Mouse (Mus musculus) MEL (cell line): ENCODE data around the gene Eri3. TPM values are rescaled to one million over a fixed set of nuclear protein-coding genes. Genes with fewer than 3 reads are reported as not detected.

Experiments
- DNase-seq: peaks from one replicate; pipeline ENCODE4 v3.0.0; 2011; ENCODE audit warnings: low read depth, low spot score
- H3K27ac ChIP-seq: 2 replicates; pipeline ENCODE4 v1.5.1; 2012; ENCODE audit warnings: low read depth, mild to moderate bottlenecking, control low read depth, low read length, moderate library complexity; ENCODE audit not compliant: control insufficient read depth
- H3K27me3 ChIP-seq, 2 experiments: fragments of 150-350 bp in 1 of 2; sonication (generic) in 1 of 2; 2 replicates each; pipeline ENCODE4 v1.6.1; 2012; ENCODE audit warnings: low read length in 2 of 2, mild to moderate bottlenecking in 2 of 2, improper control_type of control experiment in 1 of 2, moderate library complexity in 1 of 2; ENCODE audit not compliant: insufficient read depth in 2 of 2, control insufficient read depth in 1 of 2
- H3K36me3 ChIP-seq, 2 experiments: 2 replicates each; pipeline ENCODE4 v1.6.1; 2012 to 2014; ENCODE audit warnings: low read length in 2 of 2, improper control_type of control experiment in 1 of 2, inconsistent platforms in 1 of 2, mild to moderate bottlenecking in 1 of 2; ENCODE audit not compliant: insufficient read depth in 2 of 2, control insufficient read depth in 1 of 2
- H3K4me1 ChIP-seq, 2 experiments: fragments of 150-350 bp in 1 of 2; sonication (generic) in 1 of 2; 2 replicates each; pipeline ENCODE4 v1.6.1; 2012; ENCODE audit warnings: low read length in 2 of 2, improper control_type of control experiment in 1 of 2, mild to moderate bottlenecking in 1 of 2; ENCODE audit not compliant: insufficient read depth in 2 of 2, control insufficient read depth in 1 of 2
- H3K4me3 ChIP-seq, 2 experiments: fragments of 150-350 bp in 1 of 2; sonication (generic) in 1 of 2; 2 replicates each; pipeline ENCODE4 v1.5.1; 2012; ENCODE audit warnings: low read depth in 2 of 2, low read length in 2 of 2, mild to moderate bottlenecking in 2 of 2, moderate library complexity in 2 of 2, control low read depth in 1 of 2, improper control_type of control experiment in 1 of 2; ENCODE audit not compliant: control insufficient read depth in 1 of 2, insufficient read depth in 1 of 2
- H3K79me2 ChIP-seq: 2 replicates; pipeline ENCODE4 v1.6.1; 2012; ENCODE audit warnings: mild to moderate bottlenecking, low read length, moderate library complexity; ENCODE audit not compliant: control insufficient read depth, poor library complexity, insufficient read depth
- H3K9ac ChIP-seq: 2 replicates; pipeline ENCODE4 v1.6.1; 2012; ENCODE audit warnings: low read depth, mild to moderate bottlenecking, control low read depth, low read length, moderate library complexity; ENCODE audit not compliant: control insufficient read depth, poor library complexity, severe bottlenecking
- H3K9me3 ChIP-seq: fragments of 150-350 bp; sonication (generic); replicated peaks from 2 replicates; pipeline ENCODE4 v1.6.1; 2012; ENCODE audit warnings: mild to moderate bottlenecking, low read length, improper control_type of control experiment, moderate library complexity; ENCODE audit not compliant: insufficient read depth
- CHD1 ChIP-seq: IDR thresholded peaks from 2 replicates; pipeline ENCODE4 v1.6.1; 2012; ENCODE audit warnings: low read depth, mild to moderate bottlenecking, inconsistent platforms, low read length, improper control_type of control experiment
- CHD2 ChIP-seq: IDR thresholded peaks from 2 replicates; pipeline ENCODE4 v1.6.1; 2011; ENCODE audit warnings: low read length, improper control_type of control experiment
- CTCF ChIP-seq, 3 experiments: IDR thresholded peaks in 2 of 3; conservative IDR thresholded peaks in 1 of 3; 2 replicates each; pipeline ENCODE4 v1.5.1; 2011 to 2012; ENCODE audit warnings: low read length in 3 of 3, low read depth in 2 of 3, mild to moderate bottlenecking in 2 of 3, improper control_type of control experiment in 1 of 3, inconsistent platforms in 1 of 3, mixed read lengths in 1 of 3, moderate library complexity in 1 of 3; ENCODE audit not compliant: control insufficient read depth in 1 of 3, insufficient read depth in 1 of 3, poor library complexity in 1 of 3, severe bottlenecking in 1 of 3
- E2F4 ChIP-seq: IDR thresholded peaks from 2 replicates; pipeline ENCODE4 v1.6.1; 2011; ENCODE audit warnings: low read depth, low read length, improper control_type of control experiment, borderline replicate concordance
- ELF1 ChIP-seq: IDR thresholded peaks from 2 replicates; pipeline ENCODE4 v1.6.1; 2014; ENCODE audit warnings: low read depth, mild to moderate bottlenecking, inconsistent platforms, low read length, improper control_type of control experiment, moderate library complexity
- ETS1 ChIP-seq: IDR thresholded peaks from 2 replicates; pipeline ENCODE4 v1.6.1; 2012; ENCODE audit warnings: low read depth, mild to moderate bottlenecking, inconsistent platforms, low read length, improper control_type of control experiment, moderate library complexity
- GABPA ChIP-seq: IDR thresholded peaks from 2 replicates; pipeline ENCODE4 v1.6.1; 2012; ENCODE audit warnings: low read depth, mild to moderate bottlenecking, inconsistent platforms, low read length, improper control_type of control experiment, moderate library complexity
- GATA1 ChIP-seq: IDR thresholded peaks from 2 replicates; pipeline ENCODE4 v1.6.1; 2011; ENCODE audit warnings: low read depth, low read length, improper control_type of control experiment
- HCFC1 ChIP-seq: IDR thresholded peaks from 2 replicates; pipeline ENCODE4 v1.6.1; 2012; ENCODE audit warnings: low read depth, mild to moderate bottlenecking, inconsistent platforms, low read length, improper control_type of control experiment, moderate library complexity
- JUND ChIP-seq: IDR thresholded peaks from 2 replicates; pipeline ENCODE4 v1.6.1; 2011; ENCODE audit warnings: low read depth, mild to moderate bottlenecking, improper control_type of control experiment, low read length
- KAT2A ChIP-seq: conservative IDR thresholded peaks from 2 replicates; pipeline ENCODE4 v1.6.1; 2012; ENCODE audit warnings: low read depth, low read length, improper control_type of control experiment, inconsistent platforms
- MAFK ChIP-seq: IDR thresholded peaks from 2 replicates; pipeline ENCODE4 v1.6.1; 2011; ENCODE audit warnings: low read depth, mild to moderate bottlenecking, low read length, improper control_type of control experiment, borderline replicate concordance
- MAX ChIP-seq: IDR thresholded peaks from 2 replicates; pipeline ENCODE4 v1.6.1; 2011; ENCODE audit warnings: low read length, improper control_type of control experiment
- MXI1 ChIP-seq: IDR thresholded peaks from 2 replicates; pipeline ENCODE4 v1.6.1; 2011; ENCODE audit warnings: mild to moderate bottlenecking, low read depth, low read length, improper control_type of control experiment
- MYC ChIP-seq: IDR thresholded peaks from 2 replicates; pipeline ENCODE4 v1.6.1; 2011; ENCODE audit warnings: low read depth, mild to moderate bottlenecking, low read length, improper control_type of control experiment, moderate library complexity
- POLR2A ChIP-seq, 2 experiments: IDR thresholded peaks; 2 replicates each; pipeline ENCODE4 v1.6.1; 2011 to 2012; ENCODE audit warnings: low read length in 2 of 2, mild to moderate bottlenecking in 2 of 2, control low read depth in 1 of 2, improper control_type of control experiment in 1 of 2, low read depth in 1 of 2, moderate library complexity in 1 of 2; ENCODE audit not compliant: control insufficient read depth in 1 of 2, insufficient read depth in 1 of 2, poor library complexity in 1 of 2
- POLR2AphosphoS2 ChIP-seq: IDR thresholded peaks from 2 replicates; pipeline ENCODE4 v1.6.1; 2011; ENCODE audit warnings: low read length, improper control_type of control experiment
- POLR2AphosphoS5 ChIP-seq: IDR thresholded peaks from 2 replicates; pipeline ENCODE4 v1.6.1; 2012; ENCODE audit warnings: low read depth, borderline replicate concordance, mild to moderate bottlenecking, inconsistent platforms, low read length, moderate library complexity, mixed read lengths
- RCOR1 ChIP-seq: IDR thresholded peaks from 2 replicates; pipeline ENCODE4 v1.6.1; 2012; ENCODE audit warnings: low read depth, mild to moderate bottlenecking, inconsistent platforms, low read length, improper control_type of control experiment
- SMC3 ChIP-seq: IDR thresholded peaks from 2 replicates; pipeline ENCODE4 v1.6.1; 2011; ENCODE audit warnings: low read depth, low read length, improper control_type of control experiment
- TAL1 ChIP-seq: IDR thresholded peaks from 2 replicates; pipeline ENCODE4 v1.6.1; 2012; ENCODE audit warnings: mild to moderate bottlenecking, inconsistent platforms, low read length, moderate library complexity, mixed read lengths
- TBP ChIP-seq: IDR thresholded peaks from 2 replicates; pipeline ENCODE4 v1.8.0; 2011; ENCODE audit warnings: low read depth, low read length, improper control_type of control experiment
- USF1 ChIP-seq: IDR thresholded peaks from 2 replicates; pipeline ENCODE4 v1.6.1; 2014; ENCODE audit warnings: low read depth, mild to moderate bottlenecking, inconsistent platforms, low read length, improper control_type of control experiment, moderate library complexity
- USF2 ChIP-seq, 2 experiments: IDR thresholded peaks; 2 replicates each; pipeline ENCODE4 v1.6.1; 2011 to 2012; ENCODE audit warnings: improper control_type of control experiment in 2 of 2, low read length in 2 of 2, borderline replicate concordance in 1 of 2, inconsistent platforms in 1 of 2, low read depth in 1 of 2, mild to moderate bottlenecking in 1 of 2; ENCODE audit not compliant: insufficient read depth in 1 of 2
- ZC3H11A ChIP-seq: IDR thresholded peaks from 2 replicates; pipeline ENCODE4 v1.6.1; 2012; ENCODE audit warnings: low read depth, mild to moderate bottlenecking, inconsistent platforms, low read length, improper control_type of control experiment
- ZKSCAN1 ChIP-seq: IDR thresholded peaks from 2 replicates; pipeline ENCODE4 v1.6.1; 2012; ENCODE audit warnings: low read depth, mild to moderate bottlenecking, inconsistent platforms, low read length, improper control_type of control experiment, moderate library complexity
- polyA plus RNA-seq, 2 experiments: library from polyadenylated mRNA; stranded (reverse) in 1 of 2; unstranded in 1 of 2; fragments of >175 nt in 1 of 2; fragments of >200 nt in 1 of 2; gene quantifications; 2 replicates each; pipeline versions ENCODE4 v1.2.1 to v1.2.4; 2012; ENCODE audit warnings: low replicate concordance in 2 of 2, low read depth in 1 of 2; ENCODE audit not compliant: insufficient read length in 2 of 2, insufficient read depth in 1 of 2, missing spikeins in 1 of 2
- total RNA-seq: library from RNA; depleted of rRNA; stranded (reverse); fragments of 300-350 nt; gene quantifications from 2 replicates; pipeline ENCODE4 v1.2.3, GENCODE M21; 2012

The Eri3 gene
- total and polyA plus RNA-seq, 3 experiments, result 36.7 to 63.9 TPM; not detected in 1

DNA sequence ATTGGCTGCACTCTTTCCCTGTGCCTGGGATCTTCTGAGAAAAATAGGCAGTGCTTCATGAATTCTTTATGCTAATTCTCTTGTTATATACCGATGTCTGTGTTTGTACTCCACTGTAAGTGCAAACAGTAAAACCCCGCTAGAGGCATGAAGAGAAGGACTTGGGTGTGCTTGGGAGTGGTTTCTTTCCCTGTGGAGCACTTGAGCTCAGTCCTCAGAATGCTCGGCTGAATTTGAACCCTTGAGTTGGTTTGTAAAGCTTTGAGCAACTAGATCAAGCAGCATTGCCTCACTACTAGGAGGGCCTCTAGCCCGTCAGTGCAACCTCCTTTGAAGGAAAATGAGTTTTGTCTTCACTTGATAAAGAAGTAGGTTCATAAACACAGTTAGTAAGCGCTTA is 42.0 kb downstream of the Eri3 start (continued):
- TF ChIP-seq MXI1, result no peak
- no peak for TF ChIP-seq TAL1
- TF ChIP-seq, all 39 proteins: peak for 0

DNA sequence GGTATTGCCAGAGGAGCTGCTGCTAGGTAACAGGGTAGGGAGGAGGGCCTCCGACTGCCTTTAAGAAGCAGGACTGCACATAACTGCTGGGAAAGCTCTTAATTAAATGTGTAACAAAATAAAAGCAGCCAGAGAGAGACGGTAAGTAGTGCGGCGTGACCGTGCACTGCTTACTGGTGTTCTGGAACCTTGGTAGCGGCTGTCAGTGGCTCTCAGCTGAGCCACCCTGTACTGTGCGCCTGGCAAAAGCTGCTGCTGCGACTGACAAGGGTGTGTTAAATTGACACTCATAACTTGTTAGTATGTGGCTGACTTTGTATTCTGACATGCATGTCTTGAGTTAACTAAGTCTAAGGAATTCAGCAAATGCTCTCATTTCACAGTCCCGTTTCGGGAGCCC is 45.1 kb downstream of the Eri3 start:
- H3K27ac ChIP-seq, result no peak overlapping the region
- DNase-seq, result no peak
- no peaks in the 10 kb centered on the region for H3K79me2 ChIP-seq
- no peaks in the 10 kb centered on the region for H3K9me3 ChIP-seq
- H3K9ac ChIP-seq, result no peak overlapping the region
- H3K4me3 ChIP-seq, result no peak overlapping the region
- H3K36me3 ChIP-seq, result peaks cover 0 to 1% of the 10 kb centered on the region in 2 experiments; a peak in 2 of 4 replicates
- no peaks in the 10 kb centered on the region for H3K27me3 ChIP-seq
- H3K4me1 ChIP-seq, result no peaks in the 10 kb centered on the region
- TF ChIP-seq ZC3H11A (no peak), MYC (no peak), CHD1 (no peak), POLR2AphosphoS5 (no peak), POLR2AphosphoS2 (no peak), ELF1 (no peak), KAT2A (no peak), MAFK (no peak)

DNA sequence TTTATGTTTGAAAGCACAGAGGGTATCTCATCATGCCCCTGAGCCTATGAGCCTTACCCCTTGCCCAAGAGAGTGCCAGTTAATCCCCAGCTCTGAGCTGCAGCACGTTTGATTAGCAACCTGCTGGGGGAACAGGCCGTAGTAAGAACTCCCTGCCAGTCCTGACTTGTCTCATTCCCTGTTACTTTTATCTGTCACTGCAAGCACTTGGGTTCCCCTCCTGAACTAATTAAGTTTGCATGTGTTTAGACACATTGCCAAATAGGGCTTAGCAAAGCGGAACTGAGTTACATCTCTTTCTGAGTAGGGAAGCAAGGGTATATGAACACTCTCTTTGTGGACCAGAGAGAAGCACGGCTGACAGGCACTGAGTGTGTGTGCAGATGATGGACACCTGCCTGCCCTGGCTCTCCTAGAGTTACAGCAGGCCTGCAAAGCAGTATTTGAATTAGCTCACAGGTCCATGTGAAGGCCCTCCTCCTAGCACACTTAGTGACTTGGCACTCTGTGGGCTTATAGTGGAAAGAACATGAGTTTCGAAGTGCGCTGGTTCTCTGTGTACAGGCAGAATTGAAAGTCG is 49.9 kb downstream of the Eri3 start:
- Histone ChIP-seq H3K36me3 (no peaks in the 10 kb centered on the region; a peak in 1 of 4 replicates), H3K27me3 (no peaks in the 10 kb centered on the region), H3K4me1 (no peaks in the 10 kb centered on the region), H3K4me3 (no peak overlapping the region), H3K79me2 (no peaks in the 10 kb centered on the region), H3K27ac (no peak overlapping the region), H3K9me3 (no peaks in the 10 kb centered on the region), H3K9ac (no peak overlapping the region)
- TF ChIP-seq E2F4, result no peak
- TF ChIP-seq TAL1, result no peak
- no peak for TF ChIP-seq TBP
- no peak for TF ChIP-seq USF1
- TF ChIP-seq JUND, result no peak
- TF ChIP-seq HCFC1, result no peak
- TF ChIP-seq ZKSCAN1, result no peak
- TF ChIP-seq GABPA, result no peak
- TF ChIP-seq MAX, result no peak
- no peak for TF ChIP-seq MXI1
- no peak for TF ChIP-seq RCOR1
- no peak for TF ChIP-seq CTCF (IDR thresholded peaks at IDR 0.05 in 2 of 3, conservative IDR thresholded peaks at IDR 0.05 in 1 of 3; ENCODE audit: control insufficient read depth in 1 of 3, insufficient read depth in 1 of 3, low read depth in 2 of 3, low read length in 3 of 3, poor library complexity in 1 of 3, severe bottlenecking in 1 of 3)
- TF ChIP-seq POLR2A (IDR thresholded peaks at IDR 0.05; ENCODE audit: control insufficient read depth in 1 of 2, insufficient read depth in 1 of 2, low read depth in 1 of 2, low read length in 2 of 2, poor library complexity in 1 of 2), result no peak
- TF ChIP-seq SMC3, result no peak
- TF ChIP-seq GATA1, result no peak
- no peak for TF ChIP-seq CHD2
- TF ChIP-seq USF2 (IDR thresholded peaks at IDR 0.05; ENCODE audit: borderline replicate concordance in 1 of 2, insufficient read depth in 1 of 2, low read depth in 1 of 2, low read length in 2 of 2), result no peak
- TF ChIP-seq ETS1, result no peak
- TF ChIP-seq MAFK, result no peak
- no peak for DNase-seq
